Mouse (Mus musculus) left cerebral cortex, postnatal 25 days (tissue): ENCODE results near the gene Zfp866. TPM values are rescaled to one million over a fixed set of nuclear protein-coding genes. Genes with fewer than 3 reads are reported as not detected.

Source experiments
- DNase-seq, 2 experiments: peaks; one replicate each; pipeline ENCODE4 v3.0.0; 2022; ENCODE audit warnings: low spot score in 2 of 2, mixed read lengths in 1 of 2
- intact Hi-C: fragments of 180-260 bp; cut with DNase I; formaldehyde crosslinking; loops from one replicate; pipeline ENCODE4 v1.15.1; 2025
- total RNA-seq, 2 experiments: library from RNA; stranded (reverse); gene quantifications; 2 replicates each; pipeline ENCODE4 v1.2.3; 2021

Gene Zfp866
- total RNA-seq, 2 experiments from 2014 or later: 28.9 to 31.8 TPM

DNA sequence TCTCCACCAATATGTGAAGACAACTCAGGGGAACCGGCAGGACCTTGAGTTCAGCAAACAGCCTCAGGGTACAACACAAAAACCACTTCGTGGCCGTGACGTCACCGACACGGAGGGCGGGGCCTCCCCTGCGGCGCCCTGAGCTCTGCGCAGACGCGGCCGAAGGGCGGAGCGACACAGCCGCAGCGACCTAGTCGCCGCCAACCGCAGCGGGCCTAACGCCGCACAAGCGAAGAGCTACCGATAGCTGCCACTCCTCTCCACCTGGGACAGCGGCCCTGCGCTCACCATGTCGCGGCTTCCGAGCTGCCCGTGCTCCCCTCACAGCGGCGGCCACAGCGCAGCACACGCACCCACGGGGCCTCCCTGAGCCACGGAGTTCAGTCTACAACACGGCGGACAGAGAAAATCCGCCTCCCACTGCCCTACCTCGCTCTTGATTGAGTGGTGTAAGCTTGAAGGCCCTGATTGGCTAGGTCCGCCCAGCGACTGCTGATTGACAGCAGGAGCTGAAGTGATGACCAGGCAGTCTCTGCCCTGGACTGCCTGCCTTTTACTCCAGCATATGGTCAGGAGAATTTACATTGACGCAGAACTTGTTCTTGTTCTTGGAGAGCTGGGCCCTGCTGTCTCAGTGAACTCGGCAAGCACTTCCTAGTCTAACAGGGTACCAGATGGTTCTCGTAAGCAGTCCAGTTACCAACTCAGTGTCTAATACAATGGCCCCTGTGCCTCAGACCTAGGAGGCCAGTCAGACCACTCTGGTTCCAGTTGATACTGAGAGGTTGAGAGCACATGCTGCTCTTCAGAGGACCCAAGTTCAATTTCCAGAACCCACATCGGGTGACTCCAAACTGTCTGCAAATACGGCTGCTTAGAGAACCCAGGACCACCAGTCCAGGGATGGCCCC, 41.2 kb downstream of the Zfp866 start, which contains the start of gene Zfp963:
Gene Zfp963 (minus strand): TSS at position 427 of the 911 bp plus-strand sequence.
- peak; percentile 96 to 97 for DNase-seq
- intact Hi-C loops: loop anchor here (1.0 kb wide), 1 partner anchor 32 kb away; no protein-coding TSS in a partner anchor

DNA sequence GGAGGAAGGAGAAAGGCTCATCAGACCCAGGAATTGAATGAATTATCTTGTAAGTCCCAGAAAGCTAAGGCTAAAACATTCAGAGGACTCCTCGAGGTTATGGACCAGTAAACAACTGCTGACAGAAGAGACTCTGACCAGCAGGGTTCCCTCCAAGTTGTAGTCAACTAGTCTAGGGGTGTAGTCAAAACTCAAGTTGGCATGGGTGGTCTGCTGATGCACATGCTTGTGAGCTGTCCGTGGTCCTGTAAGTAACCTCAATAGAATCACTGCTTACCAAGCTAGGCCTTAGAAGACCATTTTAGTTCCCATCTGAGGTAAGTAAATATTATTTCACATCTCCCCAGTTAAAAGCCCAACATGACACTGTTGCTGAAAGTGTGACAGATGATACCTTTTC, 49.7 kb downstream of the Zfp866 start:
- no peak for DNase-seq
- intact Hi-C loops: no loop called here

DNA sequence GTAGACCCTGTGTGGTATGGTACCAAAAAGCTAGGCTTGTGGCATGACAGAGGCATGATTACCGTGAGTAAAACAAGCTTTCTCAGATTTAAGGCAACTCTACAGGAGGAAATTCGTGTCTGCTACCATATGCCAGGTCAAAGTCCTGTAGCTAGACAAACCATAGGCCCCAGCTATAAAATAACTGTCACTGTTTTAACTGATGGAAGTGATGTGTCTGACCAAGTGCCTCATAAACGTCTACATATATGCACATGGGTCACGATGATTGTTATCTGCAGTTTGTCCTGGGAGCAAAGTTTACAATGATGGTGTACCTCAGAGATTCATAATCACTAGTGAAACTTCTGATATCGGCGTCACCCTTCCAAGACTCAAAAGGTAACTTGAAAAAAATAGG, 50.2 kb downstream of the Zfp866 start:
- intact Hi-C loops: no loop called here
- DNase-seq: no peak

DNA sequence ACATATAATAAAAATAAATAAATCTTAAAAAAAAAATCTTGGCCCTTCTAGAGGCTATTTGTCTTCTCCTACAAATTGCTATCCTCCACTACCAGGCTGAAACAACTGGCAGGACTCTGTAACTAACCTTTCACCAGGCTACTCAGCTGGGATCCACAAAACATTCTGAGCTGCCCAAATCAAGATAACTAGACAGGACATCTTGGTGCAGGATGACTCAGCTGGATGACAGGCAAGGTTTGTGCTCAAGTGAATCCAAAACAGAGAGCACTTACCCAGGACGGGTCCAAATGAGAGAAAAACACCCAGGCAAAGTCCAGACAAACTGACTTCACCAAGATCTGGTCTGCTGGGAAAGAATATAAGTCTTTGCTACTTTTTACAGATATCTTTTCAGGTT, 55.5 kb downstream of the Zfp866 start:
- intact Hi-C loops: no loop called here

DNA sequence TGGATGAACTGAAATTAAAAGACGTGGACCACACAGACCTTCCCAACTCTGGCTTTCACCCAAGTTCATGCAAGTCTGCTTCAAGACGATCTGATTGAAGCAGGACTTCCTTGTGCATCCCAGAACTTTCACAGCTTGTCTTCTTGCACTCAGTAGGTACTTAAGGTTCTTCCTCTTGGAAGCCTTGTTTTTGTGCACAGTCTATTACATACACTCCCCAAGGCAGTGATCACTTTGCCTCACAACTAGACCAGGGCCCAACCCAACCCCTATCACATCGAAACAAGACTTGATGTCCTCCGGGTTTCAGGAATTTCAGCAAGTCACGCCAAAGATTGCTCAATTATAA, 73.8 kb downstream of the Zfp866 start:
- no peak for DNase-seq
- intact Hi-C loops: loop anchor here (1.0 to 2.0 kb wide), 2 partner anchors 32 to 62 kb away; partner anchors contain the start of genes Zfp963 and Zfp964

More for the DNA sequence above, 55.5 kb downstream of the Zfp866 start:
- no peak for DNase-seq

DNA sequence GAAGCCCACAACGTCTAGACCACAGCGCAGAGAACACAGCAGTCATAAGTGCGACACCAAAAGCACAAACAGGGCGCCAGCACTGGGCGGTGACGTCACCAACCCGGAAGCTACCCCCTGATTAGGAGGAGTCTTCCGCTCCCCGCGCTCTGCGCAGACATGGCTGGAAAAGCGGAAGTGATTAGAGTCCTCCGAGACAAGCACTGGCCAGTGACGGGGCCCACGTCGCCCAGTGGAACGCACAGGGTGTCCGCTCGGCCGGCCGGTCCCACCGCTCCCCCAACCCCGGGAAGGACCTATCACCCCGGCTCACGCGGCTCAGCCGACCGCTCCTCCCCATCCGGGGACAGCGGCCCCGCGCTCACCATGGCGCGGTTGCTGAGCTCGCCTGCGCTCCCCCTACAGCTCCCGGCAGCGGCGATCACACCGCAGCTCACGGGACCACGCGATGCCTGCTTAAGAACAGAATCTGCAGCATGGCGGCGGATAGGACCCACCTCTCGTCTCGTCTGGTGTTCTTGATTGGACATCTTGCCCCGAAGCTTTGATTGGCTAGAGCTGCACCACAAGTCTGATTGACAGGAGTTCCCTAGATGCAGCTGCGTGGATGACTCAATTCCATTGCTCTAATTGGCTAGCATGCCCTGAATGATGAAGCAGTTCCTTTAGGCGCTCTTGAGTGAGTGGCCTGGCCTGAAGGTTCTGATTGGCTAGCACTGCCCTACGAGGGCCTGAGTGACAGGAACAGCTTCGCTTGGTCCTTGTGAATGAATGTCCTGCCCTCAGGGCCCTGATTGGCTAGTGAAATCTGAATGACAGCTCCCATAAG, 74.4 kb downstream of the Zfp866 start:
- intact Hi-C loops: loop anchor here (1.0 to 2.0 kb wide), 3 partner anchors 33 to 91 kb away; partner anchors contain the start of genes Zfp868, Zfp963 and Zfp964
- DNase-seq: peak; percentile 93 to 100

DNA sequence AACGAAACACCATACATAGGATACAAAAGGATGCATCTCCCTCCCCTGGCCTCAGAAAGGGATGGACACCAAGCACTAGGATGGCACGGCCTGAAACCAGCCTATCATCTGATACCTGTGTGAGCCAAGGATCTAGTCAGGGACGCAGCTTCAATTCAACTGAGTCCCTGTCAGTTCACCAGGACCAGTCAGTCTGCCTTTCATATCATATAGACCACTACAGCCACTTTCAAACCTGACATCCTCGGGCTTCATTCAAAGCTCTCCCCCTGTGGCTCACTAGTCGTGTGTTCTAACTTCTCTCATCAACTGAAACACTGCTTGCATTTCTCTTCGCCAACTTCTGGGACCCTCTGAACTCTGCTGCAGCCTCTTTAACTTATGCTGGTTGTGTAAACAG, 75.6 kb downstream of the Zfp866 start:
- intact Hi-C loops: no loop called here

DNA sequence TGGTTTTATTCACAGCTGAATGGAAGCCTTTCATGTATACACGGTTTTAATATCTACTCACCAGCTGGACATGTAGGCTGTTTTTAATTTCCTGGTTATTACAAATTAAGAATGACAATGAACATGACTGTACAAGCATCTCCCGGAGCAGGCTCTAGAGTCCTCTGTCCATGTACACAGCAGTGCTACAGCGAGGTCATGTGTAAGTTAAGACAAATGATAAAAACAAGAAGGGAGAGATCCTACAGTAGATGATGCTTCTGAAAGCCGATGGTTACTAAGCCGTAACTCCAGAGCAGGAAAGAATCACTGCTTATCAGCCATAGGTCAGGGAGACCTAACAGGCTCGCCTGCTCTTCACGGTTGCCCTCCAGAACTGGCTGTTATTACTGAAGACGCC, 77.5 kb downstream of the Zfp866 start:
- no peak for DNase-seq
- intact Hi-C loops: no loop called here

More for the DNA sequence above, 75.6 kb downstream of the Zfp866 start:
- DNase-seq: no peak

Other genes starting within 250 kb of the Zfp866 start
- gene Zfp868, start 165.6 kb downstream of the Zfp866 start, total RNA-seq: 10 to 100 TPM; 16.2 to 19.2 TPM
- gene Zfp964, start 136.7 kb downstream of the Zfp866 start, total RNA-seq: 1 to 10 TPM; 3.1 to 4.9 TPM
- 10 to 100 TPM; 18.3 to 18.7 TPM for gene Zfp869, start 80.5 kb downstream of the Zfp866 start, total RNA-seq
- 1 to 10 TPM; 4.0 to 4.3 TPM for gene Zfp963, start 41.2 kb downstream of the Zfp866 start, total RNA-seq
- 1 to 10 TPM in 1 of 2 experiments, under 1 TPM in 1; 0.73 to 1.1 TPM for gene Gm20422, start 16.3 kb downstream of the Zfp866 start, total RNA-seq
- 10 to 100 TPM; 36.4 to 40.1 TPM for gene Atp13a1, start within 50 bp of the Zfp866 start, total RNA-seq
- 10 to 100 TPM in 1 of 2 experiments, 1 to 10 TPM in 1; 9.4 to 17.9 TPM for gene Gmip, start 17.5 kb upstream of the Zfp866 start, total RNA-seq
- under 1 TPM; 0.48 to 0.60 TPM for gene Lpar2, start 31.3 kb upstream of the Zfp866 start, total RNA-seq
- 10 to 100 TPM; 16.9 to 17.4 TPM for gene Pbx4, start 41.3 kb upstream of the Zfp866 start, total RNA-seq
- 1 to 10 TPM in 1 of 2 experiments, under 1 TPM in 1; 0.76 to 1.1 TPM for gene Cilp2, start 96.5 kb upstream of the Zfp866 start, total RNA-seq
- under 1 TPM; 0.53 to 0.66 TPM for gene Tssk6, start 111.0 kb upstream of the Zfp866 start, total RNA-seq
- gene Ndufa13, start 111.4 kb upstream of the Zfp866 start, total RNA-seq: 100 to 1,000 TPM; 153 to 154 TPM
- 10 to 100 TPM; 21.6 to 23.7 TPM for gene Yjefn3, start 111.5 kb upstream of the Zfp866 start, total RNA-seq
- 10 to 100 TPM; 24.0 to 27.9 TPM for gene Gatad2a, start 205.2 kb upstream of the Zfp866 start, total RNA-seq